Mouse (Mus musculus): ENCODE data around the gene Atad3a.

The Atad3a gene

DNA sequence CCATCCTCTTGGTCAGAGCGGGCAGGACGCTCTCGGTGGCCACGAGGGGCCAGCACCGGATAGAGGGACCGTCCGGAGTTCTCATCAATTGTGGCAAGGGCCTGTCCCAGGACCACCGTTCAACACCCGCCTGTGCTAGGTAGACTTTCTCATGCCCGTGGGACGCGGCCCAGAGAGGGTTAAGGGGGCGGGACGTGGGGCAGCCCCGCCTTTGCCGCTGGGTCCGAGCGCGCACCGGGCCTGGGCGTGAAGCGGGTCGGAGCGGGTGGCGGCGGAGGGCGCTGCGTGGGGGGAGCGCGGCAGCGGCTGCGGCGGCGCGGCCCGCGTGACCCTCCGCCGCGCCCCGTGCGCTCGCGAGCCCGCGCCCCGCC, 66.8 kb downstream of the Atad3a start, which contains the start of gene Fndc10:
TSS of gene Fndc10 (plus strand) at position 232 of the 371 bp plus-strand sequence.
- peak; percentile 72 for DNase-seq (ENCODE audit: low spot score)

DNA sequence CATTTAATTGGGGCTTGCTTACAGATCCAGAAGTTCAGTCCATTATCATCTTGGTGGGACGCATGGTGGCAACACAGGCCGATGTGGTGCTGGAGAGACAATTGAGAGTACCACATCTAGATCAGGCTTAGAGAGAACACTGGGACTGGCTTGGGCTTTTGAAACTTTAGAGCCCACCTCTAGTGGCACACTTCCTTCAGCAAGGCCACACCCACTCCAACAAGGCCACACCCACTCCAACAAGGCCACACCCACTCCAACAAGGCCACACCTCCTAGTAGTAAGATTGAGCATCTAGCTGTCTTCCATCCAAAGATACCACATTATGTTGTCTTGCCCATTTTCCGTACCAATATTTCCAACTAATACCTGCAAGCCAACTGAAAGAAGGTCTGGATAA, 68.5 kb downstream of the Atad3a start:
- DNase-seq (ENCODE audit: low spot score), result no peak
